Mouse (Mus musculus) telencephalon, adult 2 months (tissue): Measurements from ENCODE around the gene Elmo1.
A peak's percentile ranks its signal among the peaks of the same experiment; 100 is the strongest.

Experiments used
- DNase-seq: peaks from one replicate; pipeline ENCODE4 v3.0.0-alpha.2; 2011; ENCODE audit warnings: low read depth, low spot score

Elmo1 gene

DNA sequence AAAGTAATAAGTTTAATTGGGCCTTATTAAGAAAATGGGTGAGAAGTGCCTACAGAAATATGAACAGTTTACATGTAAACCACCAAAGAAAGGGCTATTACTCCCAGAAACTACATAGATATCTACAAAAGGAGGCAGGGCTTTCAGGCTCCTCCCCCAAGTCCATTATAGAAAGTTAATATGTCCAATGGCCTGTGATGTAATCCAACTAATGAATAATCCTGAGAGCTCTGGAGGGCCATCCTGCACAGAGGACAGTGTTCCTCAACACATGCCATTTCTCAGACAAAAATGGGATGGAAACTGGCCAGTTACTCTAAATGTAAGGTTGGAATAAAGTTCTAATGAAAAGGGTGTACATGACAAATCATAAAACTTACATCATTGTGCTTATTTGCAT is 373.8 kb downstream of the Elmo1 start:
- DNase-seq: no peak

DNA sequence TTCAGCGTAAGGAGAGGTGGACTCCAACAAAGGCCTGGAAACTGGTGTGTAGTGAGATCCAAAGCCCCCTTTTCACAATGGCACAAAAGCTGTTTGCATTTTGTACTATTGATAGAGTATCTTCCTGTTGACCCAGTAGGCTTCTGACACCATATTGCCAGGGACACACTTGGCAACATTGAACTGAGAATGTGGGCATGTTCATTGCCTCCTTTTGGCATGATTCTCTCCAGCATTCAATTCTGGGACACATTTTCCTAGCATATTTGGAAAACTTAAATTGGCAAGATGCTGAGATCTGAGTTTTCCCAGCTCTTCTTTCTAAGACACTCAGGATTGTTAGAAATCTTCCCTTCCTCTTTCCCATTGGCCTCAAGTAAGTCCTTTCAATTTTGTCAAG is 377.0 kb downstream of the Elmo1 start:
- no peak for DNase-seq

GRCm38 (mm10) chr13:20471732-20472131 is 381.3 kb downstream of the Elmo1 start:
- no peak for DNase-seq

DNA sequence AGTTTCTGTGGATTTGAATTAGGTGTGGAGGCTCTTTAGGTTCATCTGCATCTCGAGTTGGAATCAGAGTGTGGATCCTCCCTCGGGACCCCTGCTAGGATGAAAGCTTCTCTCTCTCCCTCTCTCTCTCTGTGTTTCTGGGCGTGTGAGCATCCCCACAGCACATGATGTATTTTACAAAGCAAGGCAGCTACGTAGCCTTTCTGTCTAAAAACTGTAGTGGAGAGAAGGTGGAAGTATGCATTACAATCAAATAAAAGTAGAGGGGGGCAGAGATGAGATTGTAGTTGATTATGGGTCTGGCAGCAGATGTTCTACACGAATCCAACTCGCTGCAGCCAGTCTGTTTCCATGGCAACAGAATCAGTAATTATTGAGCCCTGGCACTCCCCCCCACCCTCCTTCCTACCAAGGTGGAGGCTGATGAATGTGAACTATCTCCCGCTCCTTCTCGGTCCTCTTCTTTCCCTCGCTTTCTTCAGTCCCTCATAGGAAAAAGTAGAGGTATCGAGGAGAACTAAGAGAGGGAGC is 382.0 kb downstream of the Elmo1 start:
- DNase-seq: no peak

DNA sequence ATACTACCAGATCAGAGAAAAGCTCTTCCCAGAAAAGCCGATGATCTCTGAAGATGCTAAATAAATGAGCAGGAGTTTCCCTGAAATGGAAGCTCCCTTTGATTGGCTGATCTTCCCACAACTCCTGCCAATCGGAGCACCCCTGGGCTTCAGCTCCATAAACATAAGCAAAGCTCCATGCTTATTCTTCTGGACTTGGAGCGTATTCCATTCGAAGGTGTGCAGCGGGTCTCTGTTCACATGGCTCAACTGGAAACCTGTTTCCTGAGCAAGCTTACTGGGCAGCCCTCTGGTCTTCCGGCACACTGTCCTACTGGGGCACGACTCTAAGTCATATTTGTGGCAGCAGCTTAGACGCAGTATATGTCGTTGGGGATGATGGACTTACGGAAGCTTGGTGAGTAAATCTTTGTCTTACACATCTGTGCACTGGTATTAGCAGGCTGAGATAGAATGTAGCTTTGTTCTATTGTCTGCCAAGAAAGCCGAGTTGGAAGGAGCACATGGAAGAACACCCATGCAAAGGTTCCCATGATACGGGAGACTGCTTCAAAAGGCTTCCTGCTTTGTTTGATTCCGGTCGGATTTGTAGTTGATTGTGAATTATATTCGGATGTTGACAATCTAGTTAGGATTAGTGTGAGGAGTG is 382.6 kb downstream of the Elmo1 start:
- peak; percentile 91 for DNase-seq

DNA sequence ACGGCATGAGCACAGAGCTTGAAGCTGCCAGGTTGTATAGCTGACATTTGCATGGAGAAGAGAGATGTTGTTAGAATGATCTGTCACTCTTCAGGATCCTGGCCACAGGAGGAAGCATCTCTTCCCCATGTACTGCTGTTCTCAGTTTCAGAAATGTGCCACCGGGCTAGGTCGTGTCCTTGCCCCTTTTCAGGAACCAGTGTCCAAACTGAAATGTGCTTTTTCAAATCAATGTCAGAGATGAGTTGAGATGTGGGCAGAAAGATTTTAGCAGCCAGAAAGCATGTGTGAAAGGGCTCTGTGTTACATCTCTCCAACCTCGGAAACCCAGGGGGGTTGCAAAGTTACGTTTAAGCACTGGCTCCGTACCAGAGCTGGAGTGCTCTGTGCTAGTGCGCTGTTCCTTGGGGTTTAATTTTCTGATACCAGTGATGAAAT is 383.3 kb downstream of the Elmo1 start:
- DNase-seq: no peak

DNA sequence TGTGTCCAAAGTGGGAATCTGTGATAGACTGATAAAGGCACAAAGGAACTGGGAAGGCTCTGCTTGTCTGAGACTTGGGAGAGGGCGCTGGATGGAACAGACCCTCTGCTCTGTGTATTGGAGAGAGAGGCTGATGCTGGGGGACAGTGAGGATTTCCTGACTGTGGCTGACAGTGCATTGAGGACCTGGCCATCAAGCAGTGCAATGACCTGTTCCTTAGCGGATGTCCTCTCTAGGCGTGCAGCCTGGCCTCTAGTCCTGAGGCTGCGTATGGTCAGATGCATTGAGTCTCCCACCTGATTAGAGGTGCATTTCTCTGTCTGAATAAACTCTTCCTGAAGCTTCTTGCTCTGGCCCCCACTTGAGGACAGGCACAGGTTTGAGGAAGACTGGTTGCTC is 384.2 kb downstream of the Elmo1 start:
- no peak for DNase-seq

GRCm38 (mm10) chr13:20481805-20482204 is 391.4 kb downstream of the Elmo1 start:
- no peak for DNase-seq

GRCm38 (mm10) chr13:20489110-20489509 is 398.7 kb downstream of the Elmo1 start:
- no peak for DNase-seq

DNA sequence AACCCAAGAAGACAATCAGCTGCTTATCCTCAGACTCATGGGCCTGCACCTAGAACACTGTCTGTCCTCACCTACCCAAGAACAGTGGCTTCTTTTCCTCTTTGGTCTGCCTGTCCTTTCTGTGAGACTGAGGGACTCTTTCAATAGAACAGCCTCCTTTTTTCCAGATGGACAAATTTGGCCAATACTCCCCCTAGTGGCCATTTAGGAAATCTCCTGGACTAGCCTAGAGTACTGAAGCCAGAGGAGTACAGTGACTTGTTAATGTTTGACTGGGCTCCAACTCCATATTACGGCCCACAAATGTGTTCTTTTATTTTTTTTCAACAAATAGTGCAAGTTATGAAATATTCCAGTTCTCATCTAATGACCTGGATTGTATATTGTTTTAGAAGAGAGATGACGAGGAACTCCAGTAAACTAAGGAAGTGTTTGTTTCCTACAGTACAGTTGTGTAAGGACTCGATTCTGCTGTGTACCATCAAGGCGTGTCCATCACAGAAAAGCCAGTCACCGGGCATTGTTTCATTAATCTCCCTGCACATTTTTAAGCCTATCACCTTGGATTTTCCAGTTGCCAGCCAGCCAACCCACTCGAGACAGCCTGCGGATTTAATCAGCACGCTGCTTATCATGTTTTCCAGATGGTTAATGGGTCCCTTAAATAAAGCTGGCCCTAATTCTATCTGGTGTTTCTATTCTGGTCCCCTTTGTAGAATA is 399.5 kb downstream of the Elmo1 start:
- DNase-seq: no peak

- DNase-seq: no peak
These were observed 400.6 kb downstream of the Elmo1 start for GRCm38 (mm10) chr13:20490860-20491594.

DNA sequence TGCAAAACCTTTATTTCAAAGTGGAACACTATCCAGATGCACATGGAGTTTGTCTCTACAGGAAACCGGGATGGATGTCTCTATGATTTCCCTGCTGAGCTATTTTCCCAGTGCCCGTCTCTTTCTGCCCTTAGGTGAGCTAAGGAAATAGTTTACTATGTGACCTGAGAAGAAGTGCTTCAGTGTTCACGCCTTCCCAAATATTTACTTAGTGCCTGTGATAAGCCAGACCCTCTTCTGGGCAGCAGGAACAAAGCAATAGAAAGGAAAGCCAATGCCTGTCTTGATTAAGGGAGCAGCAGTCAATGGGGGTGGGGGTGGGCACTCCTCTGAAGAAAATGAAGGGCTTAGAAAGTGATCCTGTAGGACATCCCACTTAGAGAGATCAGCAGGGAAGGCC is 401.3 kb downstream of the Elmo1 start:
- DNase-seq: no peak

DNA sequence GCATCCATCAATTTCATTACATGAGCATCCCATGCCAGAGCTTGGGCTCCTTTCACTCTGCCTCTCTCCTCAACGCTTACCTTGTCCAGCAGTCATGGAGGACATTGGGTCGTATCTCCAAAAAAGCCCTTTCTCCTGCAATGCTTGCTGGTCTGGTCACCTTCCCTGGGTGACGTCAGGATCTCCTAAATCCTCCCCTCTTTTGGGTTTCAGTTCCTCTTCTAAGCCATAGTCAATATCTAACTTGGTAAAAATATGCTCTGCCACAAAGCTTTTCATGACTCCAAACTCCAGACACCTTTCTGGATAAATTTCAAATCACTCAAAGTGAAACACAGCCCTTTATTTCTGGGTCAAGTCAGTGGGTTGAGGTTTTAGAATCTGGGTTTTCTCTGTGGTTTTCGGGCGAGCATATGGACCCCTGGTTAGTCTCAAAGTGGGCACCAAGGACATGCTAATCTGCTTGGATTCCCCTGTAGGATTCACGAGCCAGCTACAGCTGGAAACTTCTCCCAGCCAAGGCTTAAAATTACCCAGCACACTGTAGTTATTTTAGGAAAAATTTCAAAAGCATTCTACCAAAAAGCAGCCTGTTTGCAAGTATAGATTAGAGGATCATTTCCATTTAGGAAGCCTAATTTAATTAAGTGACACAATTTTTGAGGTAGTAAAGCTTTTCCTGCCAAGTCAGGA is 403.8 kb downstream of the Elmo1 start:
- DNase-seq: no peak

DNA sequence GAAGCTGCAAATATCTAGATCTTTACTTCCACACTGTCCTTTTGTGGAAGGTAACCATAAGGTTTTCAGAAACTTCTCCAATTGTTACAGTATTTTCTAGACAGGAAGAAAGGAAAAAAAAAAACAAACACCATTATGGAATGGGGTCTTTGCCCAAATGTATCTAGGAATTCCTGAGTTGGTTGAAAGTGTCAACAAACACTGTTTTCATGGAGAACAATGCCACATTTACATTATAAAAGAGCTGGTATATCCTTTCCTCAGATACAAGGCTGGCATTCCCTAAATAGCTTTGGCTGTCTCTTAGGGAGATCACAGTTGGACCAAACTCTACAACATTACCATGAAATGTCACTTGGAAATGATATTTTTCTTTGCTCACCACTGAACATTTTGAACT is 411.5 kb downstream of the Elmo1 start:
- no peak for DNase-seq

GRCm38 (mm10) chr13:20503371-20503770 is 413.0 kb downstream of the Elmo1 start:
- no peak for DNase-seq

GRCm38 (mm10) chr13:20507381-20508129 is 417.2 kb downstream of the Elmo1 start:
- no peak for DNase-seq

DNA sequence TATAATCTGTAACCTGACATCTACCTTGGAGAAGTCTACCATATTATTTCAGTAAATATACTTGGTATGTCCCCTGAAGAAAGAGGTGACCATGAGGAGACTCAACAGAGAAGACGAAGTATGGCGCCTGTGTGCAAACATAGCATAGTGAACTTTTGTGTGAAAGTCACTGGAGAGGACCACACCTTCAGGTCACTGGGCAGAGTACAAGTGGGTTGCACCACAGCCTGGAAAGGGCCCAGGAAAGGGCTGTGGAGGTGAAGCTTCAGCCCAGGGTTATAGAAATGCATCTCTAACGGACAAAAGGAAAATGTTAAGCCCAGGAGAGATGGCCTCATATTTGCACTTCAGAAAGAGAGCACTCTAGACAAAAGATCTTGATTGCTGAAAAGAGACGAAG is 420.6 kb downstream of the Elmo1 start:
- no peak for DNase-seq

DNA sequence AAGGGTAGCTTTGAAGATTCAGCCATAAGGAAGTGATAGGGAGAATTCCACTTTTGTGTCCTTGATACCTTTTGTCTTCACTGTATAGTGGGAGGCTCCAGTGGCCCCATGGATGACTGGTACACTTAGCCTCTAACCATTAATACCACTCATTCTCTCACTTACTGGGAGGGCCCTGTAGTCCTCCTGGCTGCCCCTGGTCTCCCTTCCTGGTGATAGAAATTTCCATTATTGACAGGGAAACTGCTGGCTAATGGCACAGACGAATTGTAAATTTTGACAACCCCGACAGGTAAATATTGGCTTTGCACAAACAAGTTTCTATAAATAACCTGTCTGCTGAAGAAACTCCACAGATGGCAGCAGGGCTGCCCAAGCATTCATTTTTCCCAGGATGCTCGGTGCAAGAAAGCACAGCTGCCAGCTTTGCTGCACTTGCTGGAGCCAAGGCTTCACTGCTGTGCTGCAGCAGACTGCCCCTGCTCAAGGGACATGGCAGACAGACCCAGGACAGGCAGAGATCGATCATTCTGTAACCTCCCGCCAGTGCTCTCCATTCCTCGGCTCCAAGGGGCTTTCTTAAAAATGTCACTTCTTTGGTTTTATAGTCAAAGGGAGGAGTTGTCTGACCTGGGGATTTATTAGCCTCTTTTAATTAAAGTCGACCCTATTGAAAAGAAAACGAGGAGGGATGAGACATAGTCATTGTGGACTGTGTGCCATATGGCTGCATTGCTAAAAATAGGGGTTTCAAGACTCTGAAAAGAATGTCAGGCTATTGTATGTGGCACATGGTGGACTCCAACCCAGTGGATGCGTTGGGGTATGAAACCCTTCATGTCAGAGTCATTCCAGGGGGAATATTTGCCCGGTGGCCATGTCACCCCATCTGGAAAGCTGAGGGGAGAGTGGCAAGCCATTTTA is 422.2 kb downstream of the Elmo1 start:
- no peak for DNase-seq

- no peak for DNase-seq
These were observed 424.3 kb downstream of the Elmo1 start for GRCm38 (mm10) chr13:20514721-20515120.

- no peak for DNase-seq
These were observed 425.7 kb downstream of the Elmo1 start for GRCm38 (mm10) chr13:20516096-20516495.
